Mouse (Mus musculus): ENCODE measurements around the gene Ccl6.
"Not testable (repeated sequence)": the region's sequence is repeated elsewhere in the genome, so short reads cannot be mapped to it uniquely, and the experiment has no call there.

Gene Ccl6

GRCm38 (mm10) chr11:83562311-83562887 lies 30.5 kb downstream of the Ccl6 start:
- DNase-seq (ENCODE audit: low spot score in 2 of 2): no peak

GRCm38 (mm10) chr11:83560405-83560804 lies 32.5 kb downstream of the Ccl6 start:
- no peak for DNase-seq (ENCODE audit: low spot score in 2 of 2)

DNA sequence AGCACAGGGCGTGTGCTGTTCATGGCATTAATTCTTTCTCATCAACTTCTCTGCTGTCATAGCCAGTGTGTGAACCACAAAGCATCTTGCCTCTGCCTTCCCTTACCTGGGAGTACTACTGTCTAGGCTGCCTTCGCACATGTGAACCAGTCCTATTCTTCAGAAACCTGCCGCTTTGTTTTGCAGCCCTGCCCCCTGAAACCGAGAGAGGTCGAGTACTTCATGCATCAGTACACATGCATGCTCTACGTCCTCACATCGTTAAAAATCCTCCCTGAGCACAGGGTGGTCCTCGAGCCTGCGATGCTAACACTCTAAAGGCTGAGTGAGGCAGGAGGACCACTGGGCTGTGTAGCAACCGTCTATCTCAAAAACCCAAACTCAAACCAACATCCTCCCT lies 35.8 kb downstream of the Ccl6 start:
- DNase-seq (ENCODE audit: low spot score in 2 of 2): no peak

- peak; percentile 19 to 28 for DNase-seq (ENCODE audit: low spot score in 2 of 2)
Observed at GRCm38 (mm10) chr11:83556085-83556781, 36.7 kb downstream of the Ccl6 start.

GRCm38 (mm10) chr11:83551668-83552067 lies 41.2 kb downstream of the Ccl6 start:
- no peak for DNase-seq (ENCODE audit: low spot score in 2 of 2)

- DNase-seq (ENCODE audit: low spot score in 2 of 2): not testable (repeated sequence)
Observed at GRCm38 (mm10) chr11:83551037-83551436, 41.9 kb downstream of the Ccl6 start.

DNA sequence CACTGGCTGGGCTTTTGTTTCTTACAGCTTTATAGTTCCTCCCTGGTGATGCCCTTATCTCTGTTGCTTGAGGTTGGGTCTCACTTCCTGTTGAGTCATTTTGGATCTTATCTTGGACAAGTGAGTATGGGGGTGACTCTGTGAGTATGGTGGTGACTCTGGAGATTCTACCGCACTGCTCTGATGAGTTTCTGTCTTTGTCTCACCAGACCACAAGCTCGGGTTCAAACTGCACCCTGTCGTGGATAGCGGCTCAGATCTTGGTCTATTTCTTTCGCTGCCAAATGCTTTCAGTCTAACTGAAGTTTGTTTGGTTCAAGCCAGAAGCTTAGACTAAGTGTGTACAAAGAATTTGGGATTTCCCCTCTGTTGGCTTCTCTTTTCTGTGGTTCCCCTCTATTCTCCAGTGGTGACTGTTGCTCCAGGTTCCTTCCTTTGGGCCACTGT lies 42.7 kb downstream of the Ccl6 start:
- DNase-seq (ENCODE audit: low spot score in 2 of 2): no peak

- DNase-seq (ENCODE audit: low spot score in 2 of 2): no peak
Observed at GRCm38 (mm10) chr11:83544214-83544613, 48.7 kb downstream of the Ccl6 start.

DNA sequence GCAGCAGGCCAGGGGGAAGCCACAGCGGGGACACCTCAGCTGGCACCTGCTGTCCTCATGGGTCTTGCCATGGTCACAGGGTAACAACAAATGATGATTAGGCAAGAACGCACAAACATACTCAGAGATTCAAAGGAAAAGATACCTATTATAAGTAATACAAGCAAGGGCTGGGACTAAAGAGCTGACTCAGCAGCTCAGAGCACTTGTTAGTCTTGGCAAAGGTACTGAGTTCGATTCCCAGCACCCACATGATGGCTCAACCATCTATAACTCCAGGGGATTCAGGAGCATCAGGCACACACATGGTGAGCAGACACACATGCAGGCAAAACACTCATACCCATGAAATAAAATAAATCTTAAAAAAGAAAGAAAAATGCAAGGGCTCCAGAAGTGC lies 51.5 kb downstream of the Ccl6 start:
- DNase-seq (ENCODE audit: low spot score in 2 of 2): no peak

- no peak for DNase-seq (ENCODE audit: low spot score in 2 of 2)
Observed at GRCm38 (mm10) chr11:83540931-83541330, 52.0 kb downstream of the Ccl6 start.

DNA sequence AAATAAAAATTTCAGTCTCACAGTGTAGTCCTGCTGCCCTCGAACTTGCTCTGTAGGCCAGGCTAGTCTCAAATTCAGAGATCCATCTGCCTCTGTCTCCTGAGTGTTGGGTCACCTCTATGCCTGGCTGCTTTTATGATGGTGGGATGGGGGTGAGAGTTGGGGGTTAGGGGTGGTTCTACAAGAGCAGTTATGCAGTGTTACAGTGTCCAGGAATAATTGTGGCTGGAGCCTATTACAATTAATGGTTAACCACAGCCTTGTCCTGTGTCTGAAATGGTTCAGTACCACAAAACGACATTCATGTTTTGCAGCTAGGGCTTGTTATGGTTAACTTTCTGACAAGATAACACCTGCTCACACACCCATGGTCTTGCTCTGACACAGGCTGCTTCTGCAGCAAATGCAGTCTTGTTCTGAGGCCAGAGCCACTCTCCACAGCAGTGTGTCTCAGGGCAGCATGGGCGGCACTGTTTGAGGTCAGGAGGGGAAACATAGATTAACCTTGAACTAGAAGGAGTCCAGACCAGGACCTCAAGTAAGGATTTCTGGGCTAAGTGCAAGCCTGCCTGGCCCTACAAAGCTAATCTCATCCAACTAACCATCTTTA lies 54.1 kb downstream of the Ccl6 start:
- no peak for DNase-seq (ENCODE audit: low spot score in 2 of 2)
